Mouse (Mus musculus): Measurements from ENCODE around the gene Efcab9. TPM values are rescaled to one million over a fixed set of nuclear protein-coding genes. Genes with fewer than 3 reads are reported as not detected.

Gene Efcab9
- 1 to 10 TPM in 2 of 3 experiments, not detected in 1; 1.3 to 1.9 TPM for polyA plus RNA-seq (2017; shearing (Covaris generic))

- ATAC-seq: no peak
These were observed at the start of gene Efcab9 for GRCm38 (mm10) chr11:32531871-32532764. TSS of gene Efcab9 (minus strand) at chr11:32532081.

DNA sequence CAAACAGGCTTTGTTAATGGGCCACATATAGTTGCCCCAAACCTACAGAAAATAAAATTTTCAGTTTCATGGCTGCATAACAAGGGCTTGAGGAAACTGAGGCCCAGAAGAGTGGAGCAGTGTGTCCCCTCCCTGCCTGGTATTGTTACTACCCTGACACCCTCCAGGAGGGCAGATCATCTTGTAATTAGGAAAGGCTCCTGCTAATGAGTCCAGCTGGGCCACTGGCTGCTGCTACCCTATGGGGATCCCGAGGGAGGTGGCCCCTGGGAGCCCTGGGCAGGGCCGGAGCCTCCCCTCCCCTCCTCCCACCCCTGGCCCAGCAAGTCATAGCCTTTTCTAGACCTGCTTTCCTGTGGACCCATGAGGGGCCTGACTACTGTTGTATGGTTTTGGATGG is 49.1 kb upstream of the Efcab9 start:
- no peak for ATAC-seq

DNA sequence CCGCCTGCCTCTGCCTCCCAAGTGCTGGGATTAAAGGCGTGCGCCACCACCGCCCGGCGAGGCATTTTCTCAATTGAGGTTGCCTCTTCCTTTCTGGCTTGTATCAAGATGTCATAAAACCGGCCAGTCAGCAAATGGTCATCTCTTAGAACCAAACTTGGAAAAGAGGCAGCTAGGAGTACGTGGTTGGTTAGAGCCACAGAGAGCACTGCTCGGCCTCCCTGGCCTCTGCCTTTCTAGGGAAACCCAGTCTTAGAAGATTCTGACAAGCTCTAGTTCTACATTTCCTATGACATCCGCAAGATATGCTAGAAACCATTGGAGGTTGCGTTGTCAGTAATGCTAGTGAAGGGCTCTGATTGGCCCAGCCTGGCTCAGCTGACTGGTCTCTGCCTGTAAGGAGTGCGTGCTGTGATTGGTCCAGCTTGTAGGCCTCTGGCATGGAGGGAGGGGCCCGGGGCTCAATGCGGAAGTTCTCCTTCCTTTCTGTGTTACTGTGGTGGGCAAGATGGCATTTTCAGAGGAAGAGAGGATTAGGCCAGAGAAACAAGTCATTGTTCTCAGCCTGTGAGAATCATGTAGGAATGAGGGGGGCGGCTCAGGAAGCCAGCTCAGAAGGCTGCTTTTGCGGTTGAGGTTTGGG is 48.5 kb upstream of the Efcab9 start:
- peak; percentile 82 for ATAC-seq

- ATAC-seq: no peak
These were observed 44.8 kb upstream of the Efcab9 start for GRCm38 (mm10) chr11:32576760-32577050.

DNA sequence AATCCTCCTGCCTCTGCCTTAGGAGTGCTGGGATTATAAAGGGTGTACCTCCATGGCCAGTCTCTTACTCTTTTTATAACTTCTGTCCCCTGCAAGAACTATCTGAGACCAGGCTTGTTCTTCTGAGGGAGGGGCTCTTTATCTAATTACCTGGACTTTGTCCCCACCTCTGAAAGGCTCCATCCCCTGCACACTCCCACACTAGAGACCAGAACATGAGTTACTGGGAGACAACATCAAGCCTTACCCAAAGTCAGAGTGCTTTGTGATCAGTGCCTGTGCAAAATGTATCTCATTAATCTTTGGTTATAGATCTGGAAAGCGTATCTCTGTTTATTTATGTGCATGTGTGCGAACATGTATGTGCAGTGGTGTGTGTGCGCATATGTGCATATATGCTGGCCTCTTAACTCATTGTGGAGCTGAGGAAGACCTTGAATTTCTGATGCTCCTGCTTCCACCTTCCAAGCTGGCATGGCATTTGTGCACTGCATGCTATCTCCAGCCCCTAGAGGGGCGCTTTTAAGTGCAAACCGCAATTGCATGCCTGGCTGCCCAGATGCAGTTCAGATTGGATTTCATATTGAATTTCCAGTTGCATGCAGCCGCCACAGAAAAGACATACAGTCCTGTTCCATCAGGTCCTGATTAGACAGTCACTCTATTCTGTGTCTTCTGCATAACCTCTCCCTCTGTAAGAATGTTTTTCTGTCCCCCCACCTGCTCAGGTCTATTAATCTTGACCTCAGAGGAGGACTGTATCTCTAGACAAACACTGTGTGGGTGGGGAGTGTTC is 44.3 kb upstream of the Efcab9 start:
- ATAC-seq: no peak

DNA sequence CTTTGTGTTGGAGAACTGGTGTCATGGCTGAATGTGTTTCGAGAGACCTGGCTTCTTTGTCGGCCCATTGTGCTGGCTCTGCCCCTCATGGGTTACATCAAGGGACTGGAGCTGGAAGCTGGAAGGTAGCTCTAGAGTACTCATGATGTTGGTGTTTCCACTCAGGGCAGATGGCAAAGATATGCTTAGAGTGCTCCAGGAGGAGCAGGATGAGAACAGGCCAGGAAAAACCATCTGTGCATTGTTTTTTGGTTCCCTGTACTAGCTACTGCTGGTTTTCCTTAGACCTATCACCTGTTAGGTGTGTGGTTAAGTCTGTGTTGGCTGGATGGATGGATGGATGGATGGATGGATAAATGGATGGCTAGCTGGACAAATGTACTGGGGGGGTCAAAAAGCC is 41.8 kb upstream of the Efcab9 start:
- ATAC-seq: no peak

DNA sequence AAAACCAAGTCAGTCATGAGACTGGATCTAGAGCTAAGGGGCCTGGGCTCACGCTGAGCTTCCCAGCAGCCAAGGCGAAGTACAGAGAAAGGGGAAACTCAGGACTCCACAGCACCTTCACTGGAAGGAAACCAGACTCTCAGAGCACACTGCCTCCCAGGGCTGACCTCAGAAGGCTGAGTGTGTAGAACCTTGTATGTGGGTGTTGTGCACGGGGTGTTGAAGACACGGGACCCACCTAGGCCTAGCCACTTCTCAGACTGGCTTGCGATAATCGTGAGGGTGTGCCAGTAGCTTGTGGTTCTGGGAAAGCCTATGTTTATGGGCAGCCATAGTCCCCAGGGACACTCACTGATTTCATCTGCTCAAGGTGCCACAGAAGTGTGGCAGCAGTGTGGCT is 39.2 kb upstream of the Efcab9 start:
- peak; percentile 64 for ATAC-seq

DNA sequence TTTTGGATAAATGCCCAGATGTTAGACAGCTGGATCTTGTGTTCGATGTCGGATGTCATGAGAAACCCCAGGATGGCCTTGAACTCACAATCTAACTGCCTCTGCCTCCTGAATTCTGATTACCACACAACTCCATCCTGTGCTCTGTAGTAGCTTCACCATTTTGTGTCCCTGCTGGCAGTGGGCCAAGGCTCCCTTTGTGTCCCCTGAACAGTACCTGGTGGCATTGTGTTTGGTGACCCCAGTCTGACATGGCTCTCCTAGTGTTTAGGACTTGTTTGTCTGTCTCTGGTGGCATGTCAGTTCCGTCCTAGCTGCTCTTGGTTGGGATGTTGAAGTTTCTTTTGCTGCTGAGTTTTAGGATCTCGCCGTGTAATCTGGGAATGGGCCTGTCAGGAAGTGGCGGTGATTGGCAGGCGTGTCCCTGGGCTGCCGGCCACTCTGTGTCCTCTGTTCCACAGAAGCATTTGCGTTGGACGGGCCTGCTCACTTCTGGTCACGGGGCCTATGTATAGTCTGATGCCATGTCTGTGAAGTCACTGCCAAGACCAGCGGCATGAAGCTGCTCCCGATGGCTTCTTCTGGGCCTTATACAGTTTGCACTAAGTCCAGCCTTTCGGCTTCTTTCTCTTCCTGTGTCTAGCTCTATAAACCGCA is 36.9 kb upstream of the Efcab9 start:
- ATAC-seq: no peak

DNA sequence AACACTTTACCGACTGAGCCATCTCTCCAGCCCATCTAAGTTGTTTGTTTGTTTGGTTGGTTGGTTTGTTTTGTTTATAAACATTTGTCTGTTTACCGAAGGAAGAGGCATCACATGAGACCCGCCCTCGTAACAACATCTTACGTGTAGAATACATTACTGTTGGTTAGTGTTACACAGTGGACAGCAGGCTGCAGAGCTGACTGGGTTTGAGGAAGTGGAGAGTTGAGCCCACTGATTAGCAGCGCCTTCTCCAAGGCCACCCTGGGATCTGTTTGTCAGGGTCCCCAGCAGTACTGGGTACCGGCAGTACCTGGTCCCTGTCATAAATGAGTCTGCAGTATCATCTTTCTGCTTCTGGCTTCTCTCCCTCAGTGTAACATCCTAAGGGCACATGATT is 36.2 kb upstream of the Efcab9 start:
- no peak for ATAC-seq

- ATAC-seq: no peak
These were observed 35.3 kb upstream of the Efcab9 start for GRCm38 (mm10) chr11:32567000-32567855.

DNA sequence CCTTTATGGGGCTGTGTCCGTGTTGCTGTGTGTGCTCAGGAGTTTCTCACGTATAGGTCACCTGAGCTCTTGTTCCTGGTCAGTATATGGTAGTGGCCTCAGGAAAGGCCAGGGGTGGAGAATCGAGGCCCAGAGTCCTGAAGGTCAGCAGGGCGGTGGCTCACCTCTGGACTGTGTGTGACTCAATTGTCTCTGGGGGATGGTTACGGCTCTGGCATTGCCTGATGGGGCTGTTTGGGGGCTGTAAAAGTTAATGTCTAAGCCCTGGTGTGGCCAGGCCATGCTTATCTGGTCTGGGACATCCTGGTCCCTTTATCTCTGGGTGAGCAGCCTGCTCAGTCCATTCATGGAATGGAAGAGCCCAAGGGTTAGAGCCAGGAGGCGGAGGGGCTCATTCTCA is 34.3 kb upstream of the Efcab9 start:
- no peak for ATAC-seq

DNA sequence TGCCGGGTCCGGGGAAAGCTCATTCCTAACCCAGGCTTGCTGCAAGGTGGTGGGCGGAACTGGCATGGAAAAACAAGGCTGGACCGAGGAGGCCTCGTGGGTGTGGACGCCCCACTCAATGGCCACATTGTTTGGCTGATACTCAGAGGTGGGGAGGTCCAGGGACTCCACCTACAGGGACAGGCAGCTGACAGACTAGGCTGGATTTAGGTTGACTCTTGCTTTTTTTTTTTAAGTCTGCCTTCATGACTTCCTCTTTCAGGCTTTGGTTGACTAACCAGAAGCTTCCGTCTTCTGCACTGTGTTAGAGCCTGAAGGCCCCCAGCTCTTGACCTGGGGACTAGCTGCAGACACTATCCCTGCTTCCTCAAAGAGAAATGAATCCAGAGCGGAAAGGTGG is 33.2 kb upstream of the Efcab9 start:
- ATAC-seq: peak; percentile 38

- ATAC-seq: no peak
These were observed 32.7 kb upstream of the Efcab9 start for GRCm38 (mm10) chr11:32564629-32565028.

DNA sequence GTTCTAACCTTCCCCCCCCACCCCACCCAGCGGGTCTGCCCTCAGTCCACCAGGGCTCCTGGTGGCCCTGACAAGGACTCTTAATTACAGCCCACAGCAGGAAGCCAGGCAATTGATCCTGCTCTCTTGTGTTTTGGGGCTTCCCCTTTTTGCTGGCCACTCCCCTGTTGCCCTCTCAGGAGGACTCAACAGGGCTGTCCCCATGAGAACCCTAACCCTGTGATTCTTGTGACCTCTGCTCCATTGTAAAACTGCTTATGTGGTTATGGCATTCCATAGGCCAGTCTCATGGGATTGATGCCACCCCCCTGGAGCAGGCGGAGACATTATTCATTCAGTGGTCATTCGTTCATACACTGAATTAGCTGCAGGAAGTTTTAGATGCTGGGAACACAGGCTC is 31.8 kb upstream of the Efcab9 start:
- peak; percentile 20 for ATAC-seq

GRCm38 (mm10) chr11:32562706-32563105 is 30.8 kb upstream of the Efcab9 start:
- ATAC-seq: no peak

- ATAC-seq: peak; percentile 39
These were observed 29.8 kb upstream of the Efcab9 start for GRCm38 (mm10) chr11:32561465-32562355.

DNA sequence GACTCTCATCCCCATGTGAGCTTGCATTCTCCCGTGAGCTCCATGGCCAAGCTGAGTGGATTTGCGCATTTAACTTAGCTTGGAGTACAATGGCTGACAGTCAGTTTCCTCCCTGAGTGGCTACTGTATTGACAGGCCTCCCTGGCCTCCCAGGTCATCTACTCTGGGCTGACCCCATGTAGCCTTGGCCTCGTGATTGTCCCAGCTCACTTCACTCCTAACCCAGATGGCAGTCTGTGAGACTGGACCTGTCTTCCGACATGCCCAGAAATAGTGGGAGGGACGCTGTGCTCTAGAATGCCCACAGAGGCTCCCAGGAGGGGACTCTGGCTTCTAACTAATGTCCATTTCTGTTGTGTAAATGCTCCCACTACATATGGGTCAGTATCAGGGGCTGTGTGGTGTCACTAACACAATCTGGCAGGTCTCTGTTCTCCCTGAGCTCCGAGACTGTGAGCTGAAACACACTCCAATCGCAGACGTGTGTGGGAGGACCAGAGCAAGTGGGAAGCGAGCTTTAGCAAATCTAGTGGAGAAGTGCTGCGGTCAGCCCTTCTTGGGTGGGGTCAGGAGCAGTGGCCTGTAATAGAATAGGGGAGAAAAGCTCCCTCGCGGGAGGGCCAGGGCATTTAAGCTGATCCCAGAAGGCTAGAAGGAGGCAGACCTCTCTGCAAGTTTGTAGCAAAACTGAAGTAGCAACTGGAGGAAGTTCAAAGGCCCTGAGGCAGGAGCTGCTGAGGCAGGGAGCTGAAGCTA is 28.3 kb upstream of the Efcab9 start:
- no peak for ATAC-seq

GRCm38 (mm10) chr11:32558677-32559076 is 26.8 kb upstream of the Efcab9 start:
- peak; percentile 7 for ATAC-seq

- ATAC-seq: peak; percentile 22
These were observed 26.1 kb upstream of the Efcab9 start for GRCm38 (mm10) chr11:32558026-32558425.

All from inflammation-experienced regulatory T-cells, adult 6 months (primary cell).